Mouse (Mus musculus) forebrain, postnatal 0 days (tissue): Measurements from ENCODE around the gene Rae1. TPM values are rescaled to one million over a fixed set of nuclear protein-coding genes. Genes with fewer than 3 reads are reported as not detected.

Source experiments
- ATAC-seq: fragments of 200-750 bp; cut with Nextera tagmentation; 2 replicates; pipeline ENCODE4 v1.8.0; 2017; ENCODE audit warnings: mild to moderate bottlenecking, moderate library complexity
- DNase-seq: peaks from one replicate; pipeline ENCODE4 v3.0.0-alpha.2; 2015
- H3K27ac ChIP-seq: fragments of 300-500 bp; sonication (generic); 2 replicates; pipeline ENCODE4 v1.5.1; 2014; ENCODE audit warnings: low read depth, mild to moderate bottlenecking, antibody characterized with exemption, low read length, moderate library complexity, mixed read lengths
- H3K27me3 ChIP-seq: fragments of 300-500 bp; sonication (generic); 2 replicates; pipeline ENCODE4 v1.6.1; 2014; ENCODE audit warnings: mild to moderate bottlenecking, low read length, mixed read lengths; ENCODE audit not compliant: insufficient read depth
- H3K36me3 ChIP-seq: fragments of 300-500 bp; sonication (generic); 2 replicates; pipeline ENCODE4 v1.6.1; 2014; ENCODE audit warnings: mild to moderate bottlenecking, moderate library complexity; ENCODE audit not compliant: insufficient read depth
- H3K4me1 ChIP-seq: fragments of 300-500 bp; sonication (generic); 2 replicates; pipeline ENCODE4 v1.6.1; 2014; ENCODE audit warnings: antibody characterized with exemption; ENCODE audit not compliant: insufficient read depth
- H3K4me2 ChIP-seq: fragments of 300-500 bp; sonication (generic); 2 replicates; pipeline ENCODE4 v1.6.1; 2014; ENCODE audit warnings: low read depth, mild to moderate bottlenecking, moderate library complexity
- H3K4me3 ChIP-seq: fragments of 300-500 bp; sonication (generic); 2 replicates; pipeline ENCODE4 v1.5.1; 2014; ENCODE audit warnings: low read depth, low read length, mixed read lengths
- H3K9ac ChIP-seq: fragments of 300-500 bp; sonication (generic); 2 replicates; pipeline ENCODE4 v1.6.1; 2014; ENCODE audit warnings: mild to moderate bottlenecking
- H3K9me3 ChIP-seq: fragments of 300-500 bp; sonication (generic); 2 replicates; pipeline ENCODE4 v1.6.1; 2016; ENCODE audit warnings: low read length
- CTCF ChIP-seq: sonication (generic); IDR thresholded peaks from 2 replicates; pipeline ENCODE4 v1.5.1; 2016; ENCODE audit warnings: antibody characterized with exemption, control low read depth, low read depth
- WGBS: fragments of 180-500 bp; shearing (Covaris S2); extraction: QIAGEN DNeasy Blood & Tissue Kit; methylation state at CpG from one replicate; pipeline ENCODE4 v1.1.7; 2014; 5-methylcytosine and 5-hydroxymethylcytosine counted together
- polyA plus RNA-seq: library from polyadenylated mRNA; unstranded; fragments of >200 nt; fragmentation: Nextera tagmentation; extraction: Ambion mirVana; gene quantifications from 2 replicates; pipeline ENCODE4 v1.2.1, GENCODE M21; 2015
- total RNA-seq: library from RNA; depleted of rRNA; stranded (reverse); fragments of >200 nt; gene quantifications from 2 replicates; pipeline ENCODE4 v1.2.3, GENCODE M21; 2014; rRNA removed

The Rae1 gene
- total and polyA plus RNA-seq, 2 experiments from 2014 or later: 108 to 150 TPM

DNA sequence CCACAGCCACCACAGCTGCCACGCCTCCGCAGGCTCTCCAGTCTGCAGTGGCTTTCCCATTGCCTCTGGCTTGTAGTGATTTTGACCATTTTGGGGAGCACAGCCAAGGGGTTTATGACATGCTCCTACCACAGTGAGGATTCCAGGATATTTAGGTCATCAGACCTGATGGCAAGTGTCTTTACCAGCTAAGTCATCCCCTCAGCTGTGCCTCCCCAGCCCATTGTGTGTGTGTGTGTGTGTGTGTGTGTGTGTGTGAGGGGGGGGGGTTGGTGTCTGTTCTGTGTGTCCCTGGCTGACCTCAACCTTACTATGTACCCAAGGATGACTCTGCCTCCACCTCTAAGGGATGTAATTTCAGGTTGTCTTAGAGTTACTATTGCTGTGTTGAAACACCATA lies 64.9 kb downstream of the Rae1 start:
- Histone ChIP-seq H3K9me3 (no peaks in the 10 kb centered on the region), H3K27ac (no peak overlapping the region), H3K4me3 (no peak overlapping the region), H3K36me3 (no peaks in the 10 kb centered on the region), H3K9ac (no peak overlapping the region), H3K4me1 (no peaks in the 10 kb centered on the region), H3K27me3 (no peaks in the 10 kb centered on the region), H3K4me2 (no peak overlapping the region)
- WGBS: 85% methylated on average over 2 of the region's 2 CpGs
- ATAC-seq (no peak), DNase-seq (no peak)
- no peak for TF ChIP-seq CTCF

Other genes starting within 250 kb of the Rae1 start
- 17.2 and 21.9 TPM in 2 replicates for gene Bmp7, start 59.8 kb upstream of the Rae1 start, total RNA-seq
- gene Bmp7, start 59.8 kb upstream of the Rae1 start, polyA plus RNA-seq: 12.4 and 15.4 TPM in 2 replicates
- 1.1 and 1.3 TPM in 2 replicates for gene Spo11, start 22.4 kb upstream of the Rae1 start, total RNA-seq
- 0.92 and 1.1 TPM in 2 replicates for gene Spo11, start 22.4 kb upstream of the Rae1 start, polyA plus RNA-seq
- 5.9 and 6.6 TPM in 2 replicates for gene Rbm38, start 20.4 kb downstream of the Rae1 start, total RNA-seq
- 11.0 and 14.5 TPM in 2 replicates for gene Rbm38, start 20.4 kb downstream of the Rae1 start, polyA plus RNA-seq
- gene Ctcfl, start 119.4 kb downstream of the Rae1 start, total RNA-seq: not detected in 2 replicates
- gene Ctcfl, start 119.4 kb downstream of the Rae1 start, polyA plus RNA-seq: 0.06 TPM in 1 of 2 replicates, not detected in the other
- gene Pck1, start 152.9 kb downstream of the Rae1 start, total RNA-seq: not detected in 2 replicates
- gene Pck1, start 152.9 kb downstream of the Rae1 start, polyA plus RNA-seq: not detected in 2 replicates
- gene Zbp1, start 218.8 kb downstream of the Rae1 start, total RNA-seq: 0.52 TPM in 1 of 2 replicates, not detected in the other
- 0.44 and 0.45 TPM in 2 replicates for gene Zbp1, start 218.8 kb downstream of the Rae1 start, polyA plus RNA-seq